Comparison of ENCODE assay signal across 8 mouse cellular contexts in the genomic region with DNA sequence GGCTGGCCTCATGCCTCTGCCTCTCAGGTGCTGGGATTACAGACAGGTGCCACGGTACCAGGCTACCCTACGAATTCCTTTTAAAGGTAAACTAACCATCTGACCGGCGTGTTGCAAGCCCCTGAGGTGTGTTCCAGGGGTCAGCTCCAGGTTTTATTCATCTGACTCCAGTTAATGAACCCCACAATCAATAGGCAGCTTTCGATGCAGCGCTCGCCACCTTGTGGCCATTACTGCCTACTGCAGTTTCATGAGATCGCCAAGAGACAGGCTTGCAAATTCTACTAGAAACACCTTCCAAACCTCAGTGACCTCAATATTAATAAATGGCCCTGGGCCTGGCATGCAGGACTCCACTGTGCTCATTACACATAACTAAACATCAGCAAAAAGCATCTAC. TPM values are rescaled to one million over a fixed set of nuclear protein-coding genes. Genes with fewer than 3 reads are reported as not detected.
DNase-seq lines count a peak whose midpoint lies in the region; ATAC-seq lines count a peak whose summit lies in the region.

No protein-coding gene starts in this region.

- 17% methylated on average over 8 of the region's 8 CpGs for WGBS in limb, embryonic 10.5 days

- no peaks in the 10 kb centered on the region for H3K4me1 ChIP-seq in limb, embryonic 10.5 days

- no peaks in the 10 kb centered on the region for H3K9me3 ChIP-seq in limb, embryonic 10.5 days (replicated peaks)

- intact Hi-C loops in heart, postnatal 36 days (cut with DNase I), result loop anchor here (1.0 to 2.0 kb wide), 3 partner anchors 101 to 195 kb away; no protein-coding TSS in a partner anchor

- ATAC-seq in common myeloid progenitor, adult 5-6 weeks (replicated peaks; ENCODE audit: low read depth, poor library complexity, severe bottlenecking), result peak; percentile 77

- DNase-seq in layer of hippocampus, adult 11-12 months (ENCODE audit: low spot score), result peak; percentile 70
- no peak for DNase-seq in layer of hippocampus, adult 9-11 months
- DNase-seq in T-cell, adult 2 months (ENCODE audit: low spot score), result peak; percentile 8
- DNase-seq in heart, postnatal 36 days, result peak; percentile 45 to 57
- peak; percentile 68 for DNase-seq in limb, embryonic 10.5 days (ENCODE audit: low spot score)
- peak; percentile 35 for DNase-seq in ovary, postnatal 14 days (ENCODE audit: low spot score)
- peak; percentile 42 to 51 for DNase-seq in urinary bladder, postnatal 36 days (ENCODE audit: low spot score in 2 of 2)

- H3K36me3 ChIP-seq in limb, embryonic 10.5 days, result no peaks in the 10 kb centered on the region

- no peaks in the 10 kb centered on the region for H3K27me3 ChIP-seq in limb, embryonic 10.5 days (ENCODE audit: low read depth, poor library complexity, severe bottlenecking)

- no peak overlapping the region for H3K4me3 ChIP-seq in limb, embryonic 10.5 days

- no peak overlapping the region for H3K27ac ChIP-seq in limb, embryonic 10.5 days

RNA-seq across cellular contexts. Expression of gene Pla2g4d, which starts 9.0 kb away (rescaled TPM):
- total RNA-seq in common myeloid progenitor, adult 5-6 weeks (2017), result not detected in 2 replicates
- not detected for total RNA-seq in heart, postnatal 36 days (2021)
- polyA plus RNA-seq in limb, embryonic 10.5 days (2016; fragmentation: Nextera tagmentation; extraction: Ambion mirVana), result 0.04 and 0.05 TPM in 2 replicates

RNA-seq across cellular contexts. Expression of gene Pla2g4f, which starts 34.0 kb away (rescaled TPM):
- 0.27 TPM in 1 of 2 replicates, not detected in the other for total RNA-seq in common myeloid progenitor, adult 5-6 weeks (2017)
- not detected for total RNA-seq in heart, postnatal 36 days (2021)
- polyA plus RNA-seq in limb, embryonic 10.5 days (2016; fragmentation: Nextera tagmentation; extraction: Ambion mirVana), result not detected in 2 replicates

RNA-seq across cellular contexts. Expression of gene Pla2g4e, which starts 34.8 kb away (rescaled TPM):
- total RNA-seq in common myeloid progenitor, adult 5-6 weeks (2017), result not detected in 2 replicates
- 1 to 10 TPM; 3.0 to 3.1 TPM for total RNA-seq in heart, postnatal 36 days (2021)
- polyA plus RNA-seq in limb, embryonic 10.5 days (2016; fragmentation: Nextera tagmentation; extraction: Ambion mirVana), result not detected in 2 replicates
